Mouse (Mus musculus) embryonic fibroblast, embryonic 13.5 days (primary cell): ENCODE data around the gene Ppp6r2.

Experiments used
- CTCF ChIP-seq: IDR thresholded peaks from 2 replicates; pipeline ENCODE4 v1.5.1; 2011; ENCODE audit warnings: mild to moderate bottlenecking, control low read depth, low read length, moderate library complexity, borderline replicate concordance; ENCODE audit not compliant: insufficient read depth
- POLR2A ChIP-seq: IDR thresholded peaks from 2 replicates; pipeline ENCODE4 v1.6.1; 2011; ENCODE audit warnings: low read depth, mild to moderate bottlenecking, control low read depth, low read length, moderate library complexity

GRCm38 (mm10) chr15:89171526-89172051, 39.8 kb upstream of the Ppp6r2 start:
- no peak for TF ChIP-seq CTCF
- no peak for TF ChIP-seq POLR2A
